11 mouse cellular contexts compared by ENCODE assay signal in genomic region chr13:73499893-73500604, GRCm38 (mm10). TPM values are rescaled to one million over a fixed set of nuclear protein-coding genes. Genes with fewer than 3 reads are reported as not detected.
DNase-seq lines count a peak whose midpoint lies in the region; ATAC-seq and TF ChIP-seq lines count a peak whose summit lies in the region.
"Had no signal": no experiment of that assay in that cellular context is flagged by ENCODE, and none has a peak within 500 bp of the region (broad histone marks: within the 10 kb centered on the region; RNA-seq: fewer than 3 reads in every experiment).

No protein-coding gene starts in this region.

- ATAC-seq in heart, postnatal 0 days (ENCODE audit: insufficient read depth, low read depth): peak; percentile 49

- peaks cover 14% of the 10 kb centered on the region; the same call in 1 of the 2 replicates for H3K36me3 ChIP-seq in heart, postnatal 0 days (replicated peaks; ENCODE audit: control insufficient read depth, insufficient read depth, low read length)
- H3K36me3 ChIP-seq in erythroblast, embryonic 14.5 days (ENCODE audit: control insufficient read depth): peaks cover 100% of the 10 kb centered on the region

- H3K27me3 ChIP-seq in heart, postnatal 0 days (ENCODE audit: control insufficient read depth, insufficient read depth, low read length): no peaks in the 10 kb centered on the region
- H3K27me3 ChIP-seq in erythroblast, embryonic 14.5 days (ENCODE audit: control insufficient read depth): no peaks in the 10 kb centered on the region
- H3K27me3 ChIP-seq: embryonic facial prominence, embryonic 13.5 days had no signal

- no peak overlapping the region for H3K4me3 ChIP-seq in heart, postnatal 0 days (ENCODE audit: low read depth, low read length)
- H3K4me3 ChIP-seq in erythroblast, embryonic 14.5 days (replicated peaks): peak overlapping the region; percentile 29
- H3K4me3 ChIP-seq: embryonic facial prominence, embryonic 13.5 days; myocyte had no signal

- no peak for TF ChIP-seq CTCF in heart, postnatal 0 days (IDR thresholded peaks at IDR 0.05; ENCODE audit: low read depth)

- no peak overlapping the region for H3K27ac ChIP-seq in heart, postnatal 0 days (ENCODE audit: low read depth)
- H3K27ac ChIP-seq: embryonic facial prominence, embryonic 13.5 days had no signal

- no peak for TF ChIP-seq EP300 in heart, postnatal 0 days (IDR thresholded peaks at IDR 0.05; ENCODE audit: low read depth)

- H3K9me3 ChIP-seq in heart, postnatal 0 days (replicated peaks; ENCODE audit: control insufficient read depth, low read length): no peaks in the 10 kb centered on the region
- no peaks in the 10 kb centered on the region for H3K9me3 ChIP-seq in erythroblast, embryonic 14.5 days (ENCODE audit: control insufficient read depth, low read length)
- H3K9me3 ChIP-seq: embryonic facial prominence, embryonic 13.5 days had no signal

- no peak overlapping the region for H3K9ac ChIP-seq in heart, postnatal 0 days (replicated peaks; ENCODE audit: low read depth, low read length)
- H3K9ac ChIP-seq: embryonic facial prominence, embryonic 13.5 days had no signal

- no peak for DNase-seq in heart, postnatal 0 days (ENCODE audit: low spot score)
- DNase-seq in heart, postnatal 4 days: no peak
- DNase-seq in brain, adult 2 months (ENCODE audit: low read depth, low spot score): peak; percentile 42
- DNase-seq in lung, postnatal 10 days: peak; percentile 64
- DNase-seq in retina, embryonic 14.5 days (ENCODE audit: low spot score): no peak
- no peak for DNase-seq in layer of hippocampus, postnatal 36 days

- WGBS in heart, postnatal 0 days: 55% methylated on average over 6 of the region's 6 CpGs

- H3K4me1 ChIP-seq in heart, postnatal 0 days (ENCODE audit: control insufficient read depth, insufficient read depth): no peaks in the 10 kb centered on the region
- peaks cover 80% of the 10 kb centered on the region for H3K4me1 ChIP-seq in erythroblast, embryonic 14.5 days (ENCODE audit: control insufficient read depth)
- H3K4me1 ChIP-seq: embryonic facial prominence, embryonic 13.5 days had no signal

- H3K4me2 ChIP-seq in heart, postnatal 0 days (ENCODE audit: low read depth, low read length): no peak overlapping the region
- H3K4me2 ChIP-seq: embryonic facial prominence, embryonic 13.5 days had no signal

RNA-seq across cellular contexts. Expression of gene Lpcat1, which starts 33.1 kb away (rescaled TPM):
- 22.2 and 36.3 TPM in 2 replicates for total RNA-seq in heart, postnatal 0 days (2014; rRNA removed; ENCODE audit: low replicate concordance)
- 7.7 and 7.8 TPM in 2 replicates for polyA plus RNA-seq in heart, postnatal 0 days (2015; fragmentation: Nextera tagmentation; extraction: Ambion mirVana)
- 10 to 100 TPM; 12.7 to 14.2 TPM for total RNA-seq in heart, postnatal 4 days (2021)
- 11.1 and 15.4 TPM in 2 replicates for polyA plus RNA-seq in erythroblast, embryonic 14.5 days (2012)
- total RNA-seq in layer of hippocampus, postnatal 36 days (2021): 10 to 100 TPM; 36.6 to 39.4 TPM

RNA-seq across cellular contexts. Expression of gene Slc6a3, which starts 36.5 kb away (rescaled TPM):
- not detected in 2 replicates for total RNA-seq in heart, postnatal 0 days (2014; rRNA removed; ENCODE audit: low replicate concordance)
- polyA plus RNA-seq in heart, postnatal 0 days (2015; fragmentation: Nextera tagmentation; extraction: Ambion mirVana): not detected in 2 replicates
- not detected for total RNA-seq in heart, postnatal 4 days (2021)
- 0.07 TPM in 1 of 2 replicates, not detected in the other for polyA plus RNA-seq in erythroblast, embryonic 14.5 days (2012)
- total RNA-seq in layer of hippocampus, postnatal 36 days (2021): under 1 TPM in 1 of 2 experiments, not detected in 1; 0.10 TPM
- total RNA-seq: adrenal gland, postnatal 4 days had no signal
- polyA plus RNA-seq: gonadal fat pad, adult 2 months; myocyte had no signal

Comparison
In these comparisons a context has a peak if more than half of its experiments do, and no peak if none do; other contexts are left out.
1. DNase-seq: peak in brain, adult 2 months (single experiment) and lung, postnatal 10 days (single experiment); none in heart, postnatal 0 days (single experiment), heart, postnatal 4 days (single experiment), retina, embryonic 14.5 days (single experiment) and layer of hippocampus, postnatal 36 days (0 of 2).